Mouse (Mus musculus): ENCODE measurements around the gene Klf13.

- TF ChIP-seq CTCF (IDR thresholded peaks at IDR 0.05) (peak; percentile 58), POLR2A (IDR thresholded peaks at IDR 0.05; ENCODE audit: insufficient read depth, low read depth, low read length) (no peak; the same call in 1 of the 2 replicates)
These were observed 27.8 kb downstream of the Klf13 start for GRCm38 (mm10) chr7:63910912-63911311.
